Mouse (Mus musculus) adrenal gland, postnatal 25 days (tissue): ENCODE results near the gene Serpinb7. TPM values are rescaled to one million over a fixed set of nuclear protein-coding genes. Genes with fewer than 3 reads are reported as not detected.

Experiments used
- DNase-seq: peaks from one replicate; pipeline ENCODE4 v3.0.0; 2021; ENCODE audit warnings: mixed read lengths
- total RNA-seq: library from RNA; stranded (reverse); gene quantifications from 2 replicates; pipeline ENCODE4 v1.2.3, GENCODE M21; 2021

Serpinb7 gene
- total RNA-seq, 1 experiment from 2014 or later = not detected

- no peak for DNase-seq
Observed at GRCm38 (mm10) chr1:107496789-107497188, 97.3 kb downstream of the Serpinb7 start.

DNA sequence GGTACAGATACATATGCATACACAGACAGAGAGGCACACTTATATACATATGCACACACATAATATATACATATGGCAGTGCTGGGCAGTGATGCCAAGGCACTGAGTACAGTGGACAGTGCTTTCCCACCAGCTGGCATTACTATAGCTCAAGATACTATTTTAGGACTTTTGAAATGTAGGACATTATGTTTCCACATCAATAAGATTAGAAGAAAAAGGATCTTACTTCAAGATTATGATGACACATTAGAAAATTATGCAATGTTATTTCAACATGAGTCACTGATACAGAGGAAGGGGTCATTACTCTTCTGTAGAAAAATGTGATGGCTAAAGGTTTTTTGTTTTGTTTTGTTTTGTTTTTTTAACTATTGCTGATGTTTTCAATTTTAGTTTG, 102.6 kb downstream of the Serpinb7 start:
- DNase-seq = no peak

Other genes with a start within 250 kb of the Serpinb7 start
- gene Serpinb3b, start 121.3 kb upstream of the Serpinb7 start, total RNA-seq = not detected in 2 replicates
- gene Serpinb3c, start 121.3 kb upstream of the Serpinb7 start, total RNA-seq = not detected in 2 replicates
- gene Serpinb11, start 38.5 kb upstream of the Serpinb7 start, total RNA-seq = not detected in 2 replicates
- gene Serpinb2, start 111.8 kb downstream of the Serpinb7 start, total RNA-seq = not detected in 2 replicates
- 3.5 and 5.2 TPM in 2 replicates for gene Serpinb8, start 190.4 kb downstream of the Serpinb7 start, total RNA-seq